8 mouse cellular contexts compared by ENCODE assay signal in the genomic region with DNA sequence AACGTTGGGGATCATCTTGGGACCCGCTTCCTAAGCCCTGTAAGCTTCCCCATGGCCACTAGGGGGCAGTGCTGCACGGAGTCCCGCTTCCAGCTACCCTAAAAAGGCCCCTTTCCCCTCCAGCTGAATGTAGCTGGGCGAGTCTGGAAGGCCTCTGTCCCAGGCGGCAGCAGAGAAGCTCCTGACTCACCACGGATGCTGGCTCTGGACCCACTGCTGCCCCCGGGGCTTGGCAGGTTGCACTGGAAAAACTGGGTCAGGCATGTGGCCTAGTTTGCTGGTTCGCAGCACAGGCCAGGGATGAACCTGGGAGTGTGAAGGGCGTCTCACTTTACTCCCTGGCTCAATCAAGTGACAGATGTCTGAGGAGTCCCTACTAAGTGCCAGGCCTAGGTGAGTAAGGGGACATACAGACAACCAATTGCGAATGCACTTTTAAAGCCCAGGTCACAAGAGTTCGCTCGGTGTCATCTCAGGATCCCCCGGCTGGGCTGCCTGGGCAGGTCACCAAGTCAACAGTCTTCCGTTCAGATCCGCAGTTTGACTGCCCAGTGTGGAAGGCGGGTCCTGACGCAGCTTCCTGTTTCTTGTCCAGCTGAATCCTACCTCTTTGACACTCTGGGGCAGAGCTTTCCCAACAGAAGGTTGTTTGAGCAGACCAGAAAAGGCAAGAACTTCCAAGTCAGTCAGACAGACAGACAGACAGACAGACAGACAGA. TPM values are rescaled to one million over a fixed set of nuclear protein-coding genes. Genes with fewer than 3 reads are reported as not detected.
A peak's percentile ranks its signal among the peaks of the same experiment; 100 is the strongest.
DNase-seq lines count a peak whose midpoint lies in the region; ATAC-seq lines count a peak whose summit lies in the region.

No protein-coding gene starts in this region.

- no peaks in the 10 kb centered on the region for H3K79me2 ChIP-seq in macrophage (ENCODE audit: inconsistent target)

- no peak overlapping the region for H3K4me3 ChIP-seq in hindbrain, embryonic 16.5 days (ENCODE audit: low read length)
- peak overlapping the region; percentile 31 for H3K4me3 ChIP-seq in macrophage (ENCODE audit: inconsistent target)

- ATAC-seq in hindbrain, embryonic 16.5 days = peak; percentile 79

- H3K27ac ChIP-seq in hindbrain, embryonic 16.5 days (ENCODE audit: low read depth, low read length) = no peak overlapping the region
- H3K27ac ChIP-seq in macrophage = peak overlapping the region; percentile 86

- no peaks in the 10 kb centered on the region for H3K9me3 ChIP-seq in hindbrain, embryonic 16.5 days (ENCODE audit: control insufficient read depth, low read length)

- H3K36me3 ChIP-seq in hindbrain, embryonic 16.5 days (ENCODE audit: control insufficient read depth, insufficient read depth, low read length) = no peaks in the 10 kb centered on the region
- H3K36me3 ChIP-seq in macrophage (ENCODE audit: inconsistent target) = no peaks in the 10 kb centered on the region

- peak overlapping the region; percentile 22; the same call in 1 of the 2 replicates for H3K9ac ChIP-seq in hindbrain, embryonic 16.5 days (ENCODE audit: low read depth, low read length)

- H3K4me2 ChIP-seq in hindbrain, embryonic 16.5 days (ENCODE audit: low read length) = peak overlapping the region; percentile 3; the same call in 1 of the 2 replicates

- H3K27me3 ChIP-seq in hindbrain, embryonic 16.5 days (replicated peaks; ENCODE audit: control insufficient read depth, insufficient read depth, low read length) = no peaks in the 10 kb centered on the region

- DNase-seq in R1 (ENCODE audit: low read depth, low spot score) = peak; percentile 89
- peak; percentile 92 to 94 for DNase-seq in cerebellum, postnatal 14 days
- peak; percentile 71 to 74 for DNase-seq in frontal cortex, postnatal 36 days (ENCODE audit: low spot score in 2 of 2)
- peak; percentile 59 to 80 for DNase-seq in left cerebral cortex, adult 18-20 months (ENCODE audit: low spot score in 2 of 2)
- DNase-seq in retina, postnatal 7 days (ENCODE audit: low read depth, low spot score) = peak; percentile 69
- peak; percentile 86 for DNase-seq in urinary bladder, adult 2 months (ENCODE audit: low spot score)

- WGBS in hindbrain, embryonic 16.5 days = 43% methylated on average over 18 of the region's 18 CpGs
- 5% methylated on average over 18 of the region's 18 CpGs for WGBS in macrophage (ENCODE audit: missing documents)

- H3K4me1 ChIP-seq in hindbrain, embryonic 16.5 days (ENCODE audit: control insufficient read depth, insufficient read depth, low read depth, low read length) = peaks cover under 1% of the 10 kb centered on the region

RNA-seq across cellular contexts. Expression of gene Wsb1, which starts 29.8 kb away (rescaled TPM):
- polyA plus RNA-seq in hindbrain, embryonic 16.5 days (2015; fragmentation: Nextera tagmentation; extraction: Ambion mirVana) = 380 and 432 TPM in 2 replicates
- total RNA-seq in left cerebral cortex, adult 18-20 months (2021) = 10 to 100 TPM; 81.2 to 81.9 TPM
- total RNA-seq in macrophage (2018; cell fraction: chromatin; rRNA removed) = 1,000 to 10,000 TPM in 14 of 26 experiments, 100 to 1,000 TPM in 12; 636 to 1,823 (median 1,003) TPM
- total RNA-seq in macrophage (2018; cell fraction: cytosol; rRNA removed) = 100 to 1,000 TPM in 6 of 26 experiments, 10 to 100 TPM in 20; 29.6 to 153 (median 74.1) TPM
- total RNA-seq in macrophage (2018; cell fraction: nucleus; rRNA removed) = 1,000 to 10,000 TPM in 6 of 26 experiments, 100 to 1,000 TPM in 20; 489 to 1,465 (median 803) TPM
- polyA plus RNA-seq in macrophage (2018) = 75.5 to 113 TPM (median 94.4 TPM) in 3 replicates
- polyA plus RNA-seq in urinary bladder, adult 2 months (2012; rRNA removed) = 98.9 and 164 TPM in 2 replicates
